Mouse (Mus musculus): ENCODE results near the gene Gm49368.
A peak's percentile ranks its signal among the peaks of the same experiment; 100 is the strongest.

The Gm49368 gene

GRCm38 (mm10) chr7:128057860-128058259 lies 4.6 kb upstream of the Gm49368 start:
- ATAC-seq (ENCODE audit: low TSS enrichment): no peak

GRCm38 (mm10) chr7:128058576-128058975 lies 3.9 kb upstream of the Gm49368 start:
- no peak for ATAC-seq (ENCODE audit: low TSS enrichment)

- no peak for ATAC-seq (ENCODE audit: low TSS enrichment)
These were observed 3.4 kb upstream of the Gm49368 start for GRCm38 (mm10) chr7:128059091-128059490.

- no peak for ATAC-seq (ENCODE audit: low TSS enrichment)
These were observed 813 bp downstream of the Gm49368 start for GRCm38 (mm10) chr7:128063211-128063781.

- ATAC-seq (ENCODE audit: low TSS enrichment): no peak
These were observed 3.1 kb downstream of the Gm49368 start for GRCm38 (mm10) chr7:128065547-128065946.

GRCm38 (mm10) chr7:128067847-128068246 lies 5.4 kb downstream of the Gm49368 start:
- ATAC-seq (ENCODE audit: low TSS enrichment): no peak

GRCm38 (mm10) chr7:128069844-128070243 lies 7.4 kb downstream of the Gm49368 start:
- ATAC-seq (ENCODE audit: low TSS enrichment): no peak

GRCm38 (mm10) chr7:128071816-128072215 lies 9.3 kb downstream of the Gm49368 start:
- ATAC-seq (ENCODE audit: low TSS enrichment): no peak

- ATAC-seq (ENCODE audit: low TSS enrichment): no peak
These were observed 17.5 kb downstream of the Gm49368 start for GRCm38 (mm10) chr7:128080012-128080411.

- no peak for ATAC-seq (ENCODE audit: low TSS enrichment)
These were observed 26.7 kb downstream of the Gm49368 start for GRCm38 (mm10) chr7:128089141-128089540.

GRCm38 (mm10) chr7:128098135-128098534 lies 35.7 kb downstream of the Gm49368 start:
- ATAC-seq (ENCODE audit: low TSS enrichment): no peak

GRCm38 (mm10) chr7:128100742-128101357 lies 38.4 kb downstream of the Gm49368 start:
- ATAC-seq (ENCODE audit: low TSS enrichment): no peak

GRCm38 (mm10) chr7:128105246-128105645 lies 42.8 kb downstream of the Gm49368 start:
- peak; percentile 47; the same call in 1 of the 2 replicates for ATAC-seq (ENCODE audit: low TSS enrichment)

GRCm38 (mm10) chr7:128107462-128107861 lies 45.0 kb downstream of the Gm49368 start:
- no peak for ATAC-seq (ENCODE audit: low TSS enrichment)

- ATAC-seq (ENCODE audit: low TSS enrichment): no peak
These were observed 47.8 kb downstream of the Gm49368 start for GRCm38 (mm10) chr7:128110314-128110713.

- ATAC-seq (ENCODE audit: low TSS enrichment): no peak
These were observed 49.6 kb downstream of the Gm49368 start for GRCm38 (mm10) chr7:128112131-128112530.

- no peak for ATAC-seq (ENCODE audit: low TSS enrichment)
These were observed 52.1 kb downstream of the Gm49368 start for GRCm38 (mm10) chr7:128114371-128115105.

GRCm38 (mm10) chr7:128115211-128115958 lies 52.9 kb downstream of the Gm49368 start:
- ATAC-seq (ENCODE audit: low TSS enrichment): no peak

- no peak for ATAC-seq (ENCODE audit: low TSS enrichment)
These were observed 53.9 kb downstream of the Gm49368 start for GRCm38 (mm10) chr7:128116396-128116795.

GRCm38 (mm10) chr7:128119726-128120490 lies 57.4 kb downstream of the Gm49368 start:
- no peak for ATAC-seq (ENCODE audit: low TSS enrichment)

Measured in frontal cortex, adult (tissue).